Mouse (Mus musculus): ENCODE data around the gene Pik3cg.

DNA sequence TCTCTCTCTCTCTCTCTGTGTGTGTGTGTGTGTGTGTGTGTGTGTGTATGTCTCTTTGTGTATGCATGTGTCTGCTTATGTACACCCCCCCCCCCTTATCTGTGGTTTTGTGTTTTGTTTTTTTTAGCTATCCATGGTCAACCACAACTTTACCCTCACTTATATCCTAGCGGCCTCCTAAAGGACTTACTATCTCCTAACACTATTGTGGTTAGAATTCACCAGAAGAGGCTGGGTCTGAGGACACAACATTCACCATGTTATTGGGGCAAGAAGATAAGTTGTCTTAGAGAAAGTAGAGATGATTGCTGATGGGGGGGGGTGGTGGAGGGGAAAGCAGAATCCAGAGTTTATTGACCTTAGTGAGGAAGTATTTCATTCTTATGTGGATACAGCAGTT is 15.2 kb upstream of the Pik3cg start:
- TF ChIP-seq EP300 (IDR thresholded peaks at IDR 0.05; ENCODE audit: low read depth) (no peak), CTCF (IDR thresholded peaks at IDR 0.05; ENCODE audit: low read depth) (no peak)
